Mouse (Mus musculus) neutrophil, adult 5-6 weeks (primary cell): ENCODE data around the gene Acot7. TPM values are rescaled to one million over a fixed set of nuclear protein-coding genes. Genes with fewer than 3 reads are reported as not detected.

Experiments
- ATAC-seq: fragments of 151-379, 151-347 bp; 2 replicates; pipeline ENCODE4 v1.8.0; 2017; ENCODE audit warnings: mild to moderate bottlenecking, moderate TSS enrichment; ENCODE audit not compliant: insufficient number of reproducible peaks, poor library complexity, low FRiP score, severe bottlenecking; ENCODE audit errors: extremely low read depth
- total RNA-seq: library from RNA; stranded (forward); fragments of 200-1000 nt; gene quantifications from 2 replicates; pipeline ENCODE4 v1.2.3, GENCODE M21; 2017

Gene Acot7
- total RNA-seq, 1 experiment from 2014 or later: 12.2 TPM

DNA sequence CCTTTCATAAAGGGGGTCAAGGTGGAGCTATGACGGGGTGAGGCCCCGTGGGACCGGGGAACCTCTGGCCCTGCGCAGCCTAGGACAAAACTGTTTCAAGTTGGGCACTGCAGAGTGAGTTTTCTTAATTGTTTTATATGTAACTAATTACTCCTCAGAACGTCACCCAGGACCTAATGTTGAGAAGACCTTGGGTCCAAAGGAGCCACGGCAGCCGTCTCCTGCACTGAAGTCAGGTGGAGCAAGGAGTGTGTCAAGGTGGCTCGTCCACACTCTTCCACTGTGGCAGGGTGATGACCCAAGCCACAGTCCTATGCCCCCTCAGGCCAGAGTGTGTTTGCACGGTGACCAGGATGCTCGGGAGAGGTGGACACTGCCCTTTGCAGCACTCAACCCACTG, 125.2 kb downstream of the Acot7 start:
- no peak for ATAC-seq

DNA sequence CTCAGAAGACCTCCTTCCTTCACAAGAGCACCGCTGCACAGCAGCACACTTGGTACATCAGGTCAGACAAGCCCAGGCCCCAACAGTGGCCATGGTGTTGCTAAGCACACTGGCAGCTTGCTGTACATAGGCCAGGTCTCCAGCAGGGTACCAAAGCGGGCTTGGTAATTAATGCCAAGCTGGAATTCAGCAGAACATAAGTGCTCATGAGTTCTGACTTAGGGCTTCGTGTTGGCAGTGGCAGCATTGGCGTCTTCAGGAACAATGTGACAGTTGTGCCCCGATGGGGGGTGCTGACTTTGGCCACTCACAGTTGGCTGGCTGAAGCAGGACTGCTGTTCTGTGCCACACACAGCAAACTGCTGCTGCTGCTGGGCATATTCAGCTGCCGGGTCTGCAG, 126.8 kb downstream of the Acot7 start:
- ATAC-seq: no peak

DNA sequence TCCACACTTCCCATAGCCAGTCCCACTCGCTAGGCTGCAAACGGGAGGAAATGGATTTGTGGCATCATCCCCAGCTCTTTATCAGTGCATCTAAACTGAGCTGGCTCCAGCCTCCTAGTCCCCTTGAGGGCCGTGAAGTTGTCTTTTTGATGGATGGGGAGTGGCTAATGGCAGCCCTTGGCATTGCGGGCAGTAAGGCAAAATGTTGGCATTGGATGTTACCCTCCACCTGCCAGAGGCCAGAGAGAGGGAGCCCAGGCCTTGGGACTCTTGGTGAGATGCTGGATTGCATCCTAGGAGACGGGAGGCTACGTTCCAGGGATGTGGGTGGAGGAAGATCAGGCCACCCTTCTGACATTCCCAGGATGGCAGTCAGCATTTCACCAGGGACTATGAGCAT, 128.1 kb downstream of the Acot7 start:
- ATAC-seq: no peak

DNA sequence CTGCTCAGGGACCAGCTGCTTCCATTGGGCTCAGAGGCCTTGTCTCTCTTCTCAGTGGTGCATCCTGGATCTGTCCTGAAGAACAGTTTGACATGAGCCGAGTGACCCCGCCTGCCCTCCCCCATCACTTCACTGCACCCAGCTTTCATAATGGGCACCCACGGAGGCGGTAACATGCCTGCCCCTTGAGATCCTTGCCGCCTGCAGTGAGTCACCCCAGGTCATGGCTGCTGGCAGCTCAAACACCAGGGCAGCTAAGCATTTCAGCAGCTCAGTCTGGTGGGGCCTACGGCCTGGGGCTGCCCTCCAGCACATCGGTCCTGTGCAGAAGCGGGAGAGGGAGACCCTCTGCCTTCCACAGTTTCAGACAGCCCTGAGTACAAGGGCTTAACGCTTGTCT, 129.6 kb downstream of the Acot7 start:
- ATAC-seq: no peak

DNA sequence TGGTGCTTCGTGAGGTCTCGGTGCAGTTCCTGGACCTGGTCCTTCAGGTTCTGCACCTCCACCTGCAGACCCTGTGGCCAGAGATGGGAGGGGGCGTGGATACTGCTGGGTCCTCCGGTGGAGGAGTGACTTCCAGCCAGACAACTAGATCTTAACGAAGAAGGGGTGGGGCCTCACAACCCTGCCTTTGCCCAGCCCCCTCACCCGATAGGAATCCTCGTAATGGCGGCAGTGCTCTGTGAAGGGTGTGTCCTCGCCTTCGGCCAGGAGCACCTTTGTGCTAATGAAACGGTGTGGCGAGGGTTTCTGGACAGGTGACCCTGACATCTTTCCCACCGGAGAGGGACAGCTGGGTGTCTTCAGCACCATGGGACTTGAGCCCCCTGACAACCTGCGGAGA, 134.3 kb downstream of the Acot7 start:
- ATAC-seq: no peak

DNA sequence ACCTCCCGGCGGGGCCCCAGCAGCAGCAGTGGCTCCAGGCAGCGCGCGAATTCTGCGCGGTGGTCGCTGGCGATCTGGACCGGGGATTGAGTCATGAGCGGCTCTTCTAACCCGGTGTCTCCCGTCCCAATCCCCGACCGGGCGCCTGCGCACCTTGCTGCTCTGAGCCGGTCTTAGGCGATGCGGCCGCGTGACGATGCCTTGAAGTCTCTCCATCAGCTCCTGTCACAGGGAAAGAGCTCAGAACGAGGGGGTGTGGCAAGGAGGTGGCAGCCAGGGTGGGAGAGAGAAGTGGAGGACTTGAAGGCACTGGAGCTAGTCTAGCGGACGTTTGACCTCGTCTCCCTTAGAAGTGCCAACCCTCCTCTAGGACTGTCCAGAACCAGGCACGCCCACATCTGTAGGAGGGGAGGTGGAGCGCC, 135.3 kb downstream of the Acot7 start:
- ATAC-seq: no peak

DNA sequence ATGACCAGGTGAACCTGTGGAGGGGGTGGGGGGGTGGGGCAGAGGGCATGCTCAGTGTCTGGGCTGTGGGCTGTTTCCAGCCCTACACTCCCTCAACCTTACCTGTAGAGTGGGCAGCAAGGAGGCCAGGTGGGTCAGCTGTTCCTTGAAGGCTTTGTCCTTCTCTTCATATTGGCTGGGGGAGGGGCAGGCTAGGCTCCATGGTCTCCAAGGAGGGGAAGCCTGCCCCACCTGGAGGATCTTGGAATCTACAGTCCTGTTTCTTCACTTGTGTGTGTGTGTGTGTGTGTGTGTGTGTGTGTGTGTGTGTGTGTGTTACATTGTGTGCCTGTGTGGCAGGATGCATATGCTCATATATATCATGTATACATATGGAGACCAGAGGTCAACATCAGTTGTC, 136.0 kb downstream of the Acot7 start:
- ATAC-seq: no peak

DNA sequence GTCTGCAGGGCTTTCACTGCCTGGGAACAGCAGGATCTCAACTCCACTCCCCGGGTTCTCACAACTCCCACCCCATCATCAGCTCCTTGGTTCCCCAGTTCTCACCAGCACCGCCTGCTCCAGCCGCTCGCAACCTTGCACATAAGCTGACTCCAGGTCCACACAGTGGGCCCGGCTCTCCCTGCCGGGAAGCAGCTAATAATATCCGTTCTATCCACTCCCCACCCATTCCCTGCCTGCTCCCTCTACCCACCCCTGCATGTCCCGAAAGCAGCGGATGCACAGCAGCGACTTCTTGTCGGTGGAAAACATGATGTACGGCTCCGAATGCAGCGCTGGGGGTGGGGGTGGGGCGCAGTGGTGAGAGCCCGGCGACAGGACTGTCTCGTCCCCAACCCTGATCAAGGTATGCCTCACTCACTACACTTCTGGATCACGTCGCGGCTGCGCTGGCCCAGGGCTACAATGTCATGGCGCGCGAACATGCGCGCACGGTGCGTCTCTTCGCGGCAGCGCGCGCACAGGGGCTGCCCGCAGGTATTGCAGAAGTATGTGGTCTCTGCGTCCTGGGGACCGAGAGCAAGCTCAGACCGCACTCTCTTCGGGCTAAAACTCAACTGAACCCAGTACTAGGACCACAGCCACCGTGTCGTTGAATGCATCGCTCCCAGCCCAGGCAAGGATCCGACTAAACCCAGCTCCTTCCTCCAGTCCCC, 137.7 kb downstream of the Acot7 start:
- no peak for ATAC-seq

DNA sequence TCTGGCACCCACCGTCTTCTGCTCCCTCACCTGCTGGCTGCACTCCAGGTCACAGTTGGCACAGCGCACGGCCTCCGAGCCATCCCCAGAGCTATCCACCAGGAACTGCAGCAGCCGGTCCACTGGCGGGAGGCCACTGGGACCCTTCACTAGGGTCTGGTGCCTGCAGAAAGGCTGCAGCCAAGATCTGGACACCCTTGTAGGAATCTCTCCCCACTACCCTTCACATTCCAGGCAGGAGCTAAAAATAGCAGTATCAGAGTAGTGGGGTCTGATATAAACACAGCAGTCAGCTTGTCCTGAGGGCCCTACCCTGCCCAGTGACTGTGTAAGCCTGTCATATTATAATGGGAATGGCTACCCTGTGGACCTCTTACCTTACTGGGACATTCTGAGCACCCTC, 139.7 kb downstream of the Acot7 start:
- ATAC-seq: no peak

DNA sequence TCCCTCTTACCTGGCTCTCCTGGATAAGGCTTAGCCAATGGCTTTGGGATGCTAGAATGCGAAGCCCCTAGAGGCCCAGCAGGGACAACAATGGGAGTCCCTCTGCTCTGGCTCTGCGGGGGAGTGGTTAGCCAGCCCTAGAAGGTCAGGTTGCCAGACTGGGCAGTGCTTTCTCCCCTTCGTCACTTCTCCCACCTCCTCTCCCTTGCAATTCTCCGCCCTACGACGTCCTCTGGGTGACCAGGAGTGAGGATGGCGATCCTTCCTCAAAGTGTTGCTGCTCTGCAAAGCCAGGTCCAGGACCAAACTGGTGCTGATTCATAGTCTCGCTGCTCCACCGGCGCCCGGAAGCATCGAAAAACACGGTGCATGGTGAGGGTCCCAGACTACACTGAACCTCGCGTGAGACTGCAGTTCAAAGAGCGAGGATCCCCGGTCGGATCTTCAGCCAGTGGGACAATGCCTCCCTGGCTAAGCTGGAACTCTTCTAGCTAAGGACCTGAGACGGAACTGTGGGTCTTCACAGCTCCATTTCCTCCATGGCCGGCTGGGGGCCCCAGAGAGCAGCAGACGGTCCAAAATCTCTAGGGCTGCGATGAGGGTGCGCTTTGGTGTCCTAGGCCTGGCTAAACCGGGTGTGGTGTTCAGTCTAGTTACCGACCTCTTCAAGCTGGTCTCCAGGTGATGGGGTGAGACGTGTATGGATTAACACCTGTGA, 140.7 kb downstream of the Acot7 start, which contains the start of gene Rnf207:
TSS of gene Rnf207 (minus strand) at position 477 of the 718 bp plus-strand sequence.
- ATAC-seq: peak; percentile 65

Other genes starting within 250 kb of the Acot7 start
- gene Dnajc11, start 244.4 kb upstream of the Acot7 start, total RNA-seq: 45.3 and 55.7 TPM in 2 replicates
- 16.2 and 17.5 TPM in 2 replicates for gene Thap3, start 189.1 kb upstream of the Acot7 start, total RNA-seq
- 5.0 and 5.2 TPM in 2 replicates for gene Phf13, start 181.9 kb upstream of the Acot7 start, total RNA-seq
- 6.5 and 8.7 TPM in 2 replicates for gene Klhl21, start 169.3 kb upstream of the Acot7 start, total RNA-seq
- 19.0 and 20.4 TPM in 2 replicates for gene Zbtb48, start 150.5 kb upstream of the Acot7 start, total RNA-seq
- not detected in 2 replicates for gene Tas1r1, start 139.6 kb upstream of the Acot7 start, total RNA-seq
- gene Nol9, start 138.8 kb upstream of the Acot7 start, total RNA-seq: 23.0 and 23.7 TPM in 2 replicates
- gene Plekhg5, start 105.6 kb upstream of the Acot7 start, total RNA-seq: 0.81 and 2.5 TPM in 2 replicates
- 1.8 and 2.3 TPM in 2 replicates for gene Tnfrsf25, start 62.2 kb upstream of the Acot7 start, total RNA-seq
- 0.12 and 0.23 TPM in 2 replicates for gene Espn, start 25.8 kb upstream of the Acot7 start, total RNA-seq
- gene Hes2, start 19.3 kb upstream of the Acot7 start, total RNA-seq: not detected in 2 replicates
- gene Gpr153, start 96.1 kb downstream of the Acot7 start, total RNA-seq: 0.12 TPM in 1 of 2 replicates, not detected in the other
- not detected in 2 replicates for gene Hes3, start 113.5 kb downstream of the Acot7 start, total RNA-seq
- 24.9 and 26.2 TPM in 2 replicates for gene Icmt, start 119.1 kb downstream of the Acot7 start, total RNA-seq
- not detected in 2 replicates for gene Rnf207, start 140.9 kb downstream of the Acot7 start, total RNA-seq
- 782 and 849 TPM in 2 replicates for gene Rpl22, start 147.6 kb downstream of the Acot7 start, total RNA-seq
- under 0.01 and 0.12 TPM in 2 replicates for gene Chd5, start 160.5 kb downstream of the Acot7 start, total RNA-seq